In the genomic region with DNA sequence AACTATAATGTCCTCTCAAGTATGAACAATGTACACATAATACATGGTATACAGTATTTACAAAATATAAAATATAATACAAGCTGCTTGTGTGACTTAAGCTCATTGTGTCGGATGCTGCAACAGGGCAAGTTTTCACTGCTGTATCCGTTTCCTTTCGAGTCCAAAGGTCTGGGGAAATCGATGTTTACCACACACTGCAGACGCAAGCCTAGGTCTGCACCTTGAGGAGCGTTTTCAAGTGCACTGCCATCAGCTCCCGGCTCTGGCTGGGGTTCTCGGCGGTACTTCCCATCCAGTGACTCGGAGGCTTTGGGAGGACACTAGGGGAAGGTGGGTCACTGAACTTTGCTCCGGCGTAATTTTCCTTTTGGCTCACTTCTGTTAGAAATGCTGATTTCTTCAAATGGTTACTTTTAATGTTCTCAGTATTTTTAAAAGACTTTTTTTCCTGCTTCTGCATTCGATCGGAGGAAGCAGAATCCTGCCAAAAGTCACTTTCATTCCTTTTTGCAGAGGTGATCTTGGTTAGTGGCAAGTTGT, we compare ENCODE assay signal across 9 mouse cellular contexts. TPM values are rescaled to one million over a fixed set of nuclear protein-coding genes. Genes with fewer than 3 reads are reported as not detected.
DNase-seq lines count a peak whose midpoint lies in the region; ATAC-seq lines count a peak whose summit lies in the region.
"Had no signal": no experiment of that assay in that cellular context is flagged by ENCODE, and none has a peak within 500 bp of the region (broad histone marks: within the 10 kb centered on the region; RNA-seq: fewer than 3 reads in every experiment).

No protein-coding gene starts in this region.

- peaks cover 32% of the 10 kb centered on the region for H3K36me3 ChIP-seq in heart, embryonic 15.5 days
- peaks cover 43% of the 10 kb centered on the region for H3K36me3 ChIP-seq in embryonic facial prominence, embryonic 10.5 days (replicated peaks)
- H3K36me3 ChIP-seq in hindbrain, embryonic 16.5 days (ENCODE audit: control insufficient read depth, insufficient read depth, low read length) = peaks cover 14% of the 10 kb centered on the region
- H3K36me3 ChIP-seq in midbrain, embryonic 13.5 days = peaks cover 41% of the 10 kb centered on the region

- WGBS in heart, embryonic 15.5 days = 73% methylated on average over 14 of the region's 14 CpGs
- WGBS in embryonic facial prominence, embryonic 10.5 days = 92% methylated on average over 14 of the region's 14 CpGs
- WGBS in hindbrain, embryonic 16.5 days = 88% methylated on average over 14 of the region's 14 CpGs
- WGBS in midbrain, embryonic 13.5 days = 93% methylated on average over 14 of the region's 14 CpGs

- no peak for ATAC-seq in heart, embryonic 15.5 days (replicated peaks; ENCODE audit: insufficient number of reproducible peaks, insufficient read depth, low FRiP score, low read depth)
- no peak for ATAC-seq in hindbrain, embryonic 16.5 days
- no peak for ATAC-seq in midbrain, embryonic 13.5 days
- ATAC-seq: Patski had no signal

- peak overlapping the region; percentile 100; the same call in 1 of the 2 replicates for H3K27ac ChIP-seq in heart, embryonic 15.5 days
- no peak overlapping the region for H3K27ac ChIP-seq in embryonic facial prominence, embryonic 10.5 days (replicated peaks)
- H3K27ac ChIP-seq in hindbrain, embryonic 16.5 days (ENCODE audit: low read depth, low read length) = no peak overlapping the region
- no peak overlapping the region for H3K27ac ChIP-seq in midbrain, embryonic 13.5 days

- DNase-seq in heart, postnatal 36 days = no peak
- DNase-seq in embryonic facial prominence, embryonic 10.5 days (ENCODE audit: low spot score) = no peak
- no peak for DNase-seq in embryo, embryonic 10 days (ENCODE audit: low spot score)
- no peak for DNase-seq in urinary bladder, adult 2 months (ENCODE audit: low spot score)
- no peak for DNase-seq in urinary bladder, postnatal 36 days (ENCODE audit: low spot score in 2 of 2)

- peaks cover 28% of the 10 kb centered on the region for H3K4me1 ChIP-seq in heart, embryonic 15.5 days (replicated peaks)
- H3K4me1 ChIP-seq in embryonic facial prominence, embryonic 10.5 days = peaks cover 23% of the 10 kb centered on the region
- H3K4me1 ChIP-seq in hindbrain, embryonic 16.5 days (ENCODE audit: control insufficient read depth, insufficient read depth, low read depth, low read length) = peaks cover 14% of the 10 kb centered on the region
- peaks cover 37% of the 10 kb centered on the region for H3K4me1 ChIP-seq in midbrain, embryonic 13.5 days (replicated peaks)

- H3K9me3 ChIP-seq in heart, embryonic 15.5 days (replicated peaks) = no peaks in the 10 kb centered on the region
- H3K9me3 ChIP-seq in embryonic facial prominence, embryonic 10.5 days = no peaks in the 10 kb centered on the region
- no peaks in the 10 kb centered on the region for H3K9me3 ChIP-seq in hindbrain, embryonic 16.5 days (ENCODE audit: control insufficient read depth, low read length)
- H3K9me3 ChIP-seq in midbrain, embryonic 13.5 days = no peaks in the 10 kb centered on the region

- intact Hi-C loops in heart, postnatal 36 days (cut with DNase I) = loop anchor here (2.0 to 10.0 kb wide), 4 partner anchors 15 to 1281 kb away; partner anchors contain the start of genes Casp8ap2, Map3k7 and Pm20d2

- H3K4me2 ChIP-seq in heart, embryonic 15.5 days = peak overlapping the region; percentile 76
- peak overlapping the region; percentile 56 for H3K4me2 ChIP-seq in hindbrain, embryonic 16.5 days (ENCODE audit: low read length)
- H3K4me2 ChIP-seq in midbrain, embryonic 13.5 days (replicated peaks) = peak overlapping the region; percentile 32

- peak overlapping the region; percentile 92 for H3K4me3 ChIP-seq in heart, embryonic 15.5 days
- peak overlapping the region; percentile 99 for H3K4me3 ChIP-seq in embryonic facial prominence, embryonic 10.5 days
- H3K4me3 ChIP-seq in hindbrain, embryonic 16.5 days (ENCODE audit: low read length) = no peak overlapping the region
- peak overlapping the region; percentile 96; the same call in 1 of the 2 replicates for H3K4me3 ChIP-seq in midbrain, embryonic 13.5 days (replicated peaks)

- peak overlapping the region; percentile 36; the same call in 1 of the 2 replicates for H3K9ac ChIP-seq in heart, embryonic 15.5 days
- no peak overlapping the region for H3K9ac ChIP-seq in hindbrain, embryonic 16.5 days (ENCODE audit: low read depth, low read length)
- no peak overlapping the region for H3K9ac ChIP-seq in midbrain, embryonic 13.5 days (replicated peaks)

- H3K27me3 ChIP-seq in heart, embryonic 15.5 days = no peaks in the 10 kb centered on the region
- H3K27me3 ChIP-seq in embryonic facial prominence, embryonic 10.5 days (replicated peaks; ENCODE audit: low read depth, poor library complexity, severe bottlenecking) = no peaks in the 10 kb centered on the region
- no peaks in the 10 kb centered on the region for H3K27me3 ChIP-seq in hindbrain, embryonic 16.5 days (replicated peaks; ENCODE audit: control insufficient read depth, insufficient read depth, low read length)
- H3K27me3 ChIP-seq in midbrain, embryonic 13.5 days = no peaks in the 10 kb centered on the region
- H3K27me3 ChIP-seq: Patski had no signal

RNA-seq across cellular contexts. Expression of gene Srsf12, which starts 37.1 kb away (rescaled TPM):
- 2.1 and 2.3 TPM in 2 replicates for polyA plus RNA-seq in heart, embryonic 15.5 days (2015; fragmentation: Nextera tagmentation; extraction: Ambion mirVana)
- not detected for total RNA-seq in heart, postnatal 36 days (2021)
- 3.3 and 5.8 TPM in 2 replicates for polyA plus RNA-seq in embryonic facial prominence, embryonic 10.5 days (2016; fragmentation: Nextera tagmentation; extraction: Ambion mirVana)
- 74.5 and 79.2 TPM in 2 replicates for polyA plus RNA-seq in hindbrain, embryonic 16.5 days (2015; fragmentation: Nextera tagmentation; extraction: Ambion mirVana)
- polyA plus RNA-seq in midbrain, embryonic 13.5 days (2015; fragmentation: Nextera tagmentation; extraction: Ambion mirVana) = 32.5 and 33.9 TPM in 2 replicates
- 0.04 and 0.18 TPM in 2 replicates for polyA plus RNA-seq in urinary bladder, adult 2 months (2012; rRNA removed)

RNA-seq across cellular contexts. Expression of gene Pnrc1, which starts 44.0 kb away (rescaled TPM):
- 82.4 and 84.1 TPM in 2 replicates for polyA plus RNA-seq in heart, embryonic 15.5 days (2015; fragmentation: Nextera tagmentation; extraction: Ambion mirVana)
- 100 to 1,000 TPM; 153 to 155 TPM for total RNA-seq in heart, postnatal 36 days (2021)
- 78.2 and 88.4 TPM in 2 replicates for polyA plus RNA-seq in embryonic facial prominence, embryonic 10.5 days (2016; fragmentation: Nextera tagmentation; extraction: Ambion mirVana)
- polyA plus RNA-seq in hindbrain, embryonic 16.5 days (2015; fragmentation: Nextera tagmentation; extraction: Ambion mirVana) = 44.9 and 46.7 TPM in 2 replicates
- polyA plus RNA-seq in midbrain, embryonic 13.5 days (2015; fragmentation: Nextera tagmentation; extraction: Ambion mirVana) = 71.0 and 83.2 TPM in 2 replicates
- 40.4 and 51.2 TPM in 2 replicates for polyA plus RNA-seq in urinary bladder, adult 2 months (2012; rRNA removed)

RNA-seq across cellular contexts. Expression of gene Pm20d2, which starts 56.4 kb away (rescaled TPM):
- polyA plus RNA-seq in heart, embryonic 15.5 days (2015; fragmentation: Nextera tagmentation; extraction: Ambion mirVana) = 2.1 and 2.3 TPM in 2 replicates
- 10 to 100 TPM; 55.9 to 62.9 TPM for total RNA-seq in heart, postnatal 36 days (2021)
- 0.74 and 0.92 TPM in 2 replicates for polyA plus RNA-seq in embryonic facial prominence, embryonic 10.5 days (2016; fragmentation: Nextera tagmentation; extraction: Ambion mirVana)
- polyA plus RNA-seq in hindbrain, embryonic 16.5 days (2015; fragmentation: Nextera tagmentation; extraction: Ambion mirVana) = 1.9 and 2.0 TPM in 2 replicates
- polyA plus RNA-seq in midbrain, embryonic 13.5 days (2015; fragmentation: Nextera tagmentation; extraction: Ambion mirVana) = 1.2 and 1.7 TPM in 2 replicates
- 2.1 and 2.2 TPM in 2 replicates for polyA plus RNA-seq in urinary bladder, adult 2 months (2012; rRNA removed)
